Mouse (Mus musculus): ENCODE measurements around the gene Snd1. TPM values are rescaled to one million over a fixed set of nuclear protein-coding genes. Genes with fewer than 3 reads are reported as not detected.

The Snd1 gene
- total RNA-seq (2021), result 100 to 1,000 TPM; 126 TPM
- long read RNA-seq, transcript Snd1-201 (24 exons, 3,482 nt), result major isoform, 33 of 55 reads
- long read RNA-seq, partial matches to known transcripts, result 10 of 55 reads
- long read RNA-seq, other reads (novel, unspliced or antisense), result 12 of 55 reads

- no peak for DNase-seq (ENCODE audit: low spot score in 2 of 2)
These were observed at the start of gene Snd1 for GRCm38 (mm10) chr6:28474839-28475238. Snd1 (plus strand) TSS chr6:28475139.

DNA sequence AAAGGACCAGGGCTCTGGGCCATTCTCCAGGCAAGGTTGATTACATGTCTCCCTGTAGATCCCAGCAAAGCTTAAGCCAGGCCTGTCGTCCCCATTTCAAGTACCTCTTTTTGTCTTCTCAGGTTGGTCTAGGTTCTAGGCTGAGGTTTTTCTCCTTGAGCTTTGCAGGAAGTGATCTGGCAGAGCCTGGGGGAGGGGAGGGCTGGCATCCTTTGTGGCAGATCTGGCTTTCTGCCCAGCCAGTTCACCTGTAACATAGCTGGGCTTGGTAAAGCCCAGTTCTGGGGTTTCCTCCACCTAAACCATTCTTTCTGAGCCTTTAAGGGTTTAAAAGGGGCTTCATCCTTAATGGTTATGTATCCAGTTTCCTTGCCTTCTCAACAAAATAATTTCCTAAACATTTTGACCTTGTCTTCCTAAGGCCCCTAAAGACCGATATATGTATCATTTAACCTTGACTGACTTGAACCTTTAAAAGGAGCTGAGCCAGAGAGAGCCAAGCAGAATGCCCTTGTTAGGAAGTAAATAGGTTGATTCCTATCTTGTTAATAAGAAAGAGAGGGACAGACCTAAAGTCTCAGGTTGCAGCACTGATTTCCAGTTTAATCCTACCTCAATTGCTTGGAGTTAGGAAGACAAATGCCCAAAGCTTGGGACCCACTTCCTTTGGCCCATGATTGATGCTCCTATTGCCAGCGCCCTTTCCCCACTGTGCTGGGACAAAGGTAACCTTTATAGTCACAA, 47.7 kb upstream of the Snd1 start, which contains the start of gene Fscn3:
TSS of gene Fscn3 (plus strand) at position 694 of the 744 bp plus-strand sequence.
- DNase-seq (ENCODE audit: low spot score in 2 of 2), result no peak

DNA sequence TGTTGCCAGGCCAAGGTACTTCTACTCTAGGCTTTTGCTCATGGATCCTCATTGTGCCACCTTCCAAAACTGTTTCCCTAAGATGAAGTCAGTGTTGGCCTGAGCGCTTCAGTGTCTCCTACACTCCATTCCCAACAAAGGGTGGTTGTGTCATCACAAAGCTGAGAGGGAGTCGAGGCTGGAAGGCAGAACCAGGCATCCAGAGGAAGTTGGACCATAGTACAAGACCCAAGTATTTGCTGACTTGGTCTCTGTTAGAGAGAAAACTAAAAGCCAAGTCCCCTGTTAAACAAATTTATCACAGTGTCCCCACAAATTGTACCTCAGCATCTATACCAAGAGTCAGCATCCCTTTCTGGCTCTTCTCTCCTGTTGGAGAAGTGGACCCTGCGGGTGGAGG, 46.6 kb upstream of the Snd1 start, which contains the start of gene Gcc1:
TSS of gene Gcc1 (minus strand) at position 101 of the 400 bp plus-strand sequence.
- no peak for DNase-seq (ENCODE audit: low spot score in 2 of 2)

DNA sequence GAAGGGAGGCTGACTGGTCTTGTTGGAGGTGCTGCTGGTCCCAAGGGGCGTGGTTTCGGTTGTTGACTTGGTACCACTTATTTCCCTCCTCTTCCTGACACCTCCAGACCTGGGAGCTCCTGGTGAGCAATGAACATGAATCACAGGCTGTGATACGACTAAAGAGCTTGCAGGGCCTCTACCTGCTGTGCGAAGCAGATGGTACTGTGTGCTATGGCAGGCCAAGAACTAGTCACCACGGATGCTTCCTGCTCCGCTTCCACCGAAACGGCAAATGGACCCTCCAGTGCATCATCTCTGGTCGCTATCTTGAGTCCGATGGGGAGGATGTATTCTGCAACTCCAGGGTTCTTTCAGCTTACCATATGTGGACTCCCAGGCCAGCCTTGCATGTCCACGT, 45.1 kb upstream of the Snd1 start:
- DNase-seq (ENCODE audit: low spot score in 2 of 2), result no peak

- no peak for DNase-seq (ENCODE audit: low spot score in 2 of 2)
These were observed 44.0 kb upstream of the Snd1 start for GRCm38 (mm10) chr6:28430795-28431537.

- DNase-seq (ENCODE audit: low spot score in 2 of 2), result no peak
These were observed 43.4 kb upstream of the Snd1 start for GRCm38 (mm10) chr6:28431538-28431855.

DNA sequence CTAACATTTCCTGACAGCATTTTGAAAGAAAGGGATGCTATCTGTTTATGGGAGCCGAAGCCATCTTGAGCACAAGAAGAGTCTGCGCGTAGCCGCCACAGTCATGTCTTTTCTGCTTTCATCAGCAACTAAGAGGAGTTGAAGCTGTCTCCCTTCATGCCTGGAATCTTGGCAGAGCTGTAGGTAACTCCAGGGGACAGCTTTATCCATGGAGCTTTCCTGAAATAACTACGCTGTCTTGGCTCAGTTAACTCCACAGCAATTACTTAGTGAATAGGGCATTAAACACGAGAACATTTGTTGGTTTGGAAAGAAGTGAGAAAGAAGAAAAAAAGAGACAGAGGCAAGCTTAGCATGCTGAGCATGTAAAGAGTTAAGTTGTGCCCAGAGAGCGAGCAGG, 27.0 kb upstream of the Snd1 start:
- no peak for DNase-seq (ENCODE audit: low spot score in 2 of 2)

DNA sequence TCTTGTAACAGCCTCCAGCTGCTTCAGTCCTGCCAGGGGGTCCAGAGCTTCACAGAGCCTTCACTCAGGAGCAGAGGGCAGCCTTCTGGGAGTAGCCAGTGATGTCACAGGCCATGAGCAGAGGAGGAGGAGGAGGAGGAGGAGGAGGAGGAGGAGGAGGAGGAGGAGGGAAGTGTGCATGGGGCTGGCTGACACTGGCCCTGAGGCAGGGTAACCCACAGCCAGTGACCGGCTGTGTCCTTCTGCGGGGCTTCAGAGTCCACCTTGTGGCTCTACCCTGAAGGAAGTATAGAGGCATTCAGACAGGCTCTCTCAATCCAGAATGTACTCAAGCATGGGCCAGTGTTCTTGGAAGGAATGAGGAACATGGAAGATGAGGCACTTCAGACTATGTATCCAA, 25.7 kb upstream of the Snd1 start, which contains the start of gene Pax4:
TSS of gene Pax4 (minus strand) at position 101 of the 400 bp plus-strand sequence.
- no peak for DNase-seq (ENCODE audit: low spot score in 2 of 2)

GRCm38 (mm10) chr6:28450481-28450880, 24.5 kb upstream of the Snd1 start:
- no peak for DNase-seq (ENCODE audit: low spot score in 2 of 2)

DNA sequence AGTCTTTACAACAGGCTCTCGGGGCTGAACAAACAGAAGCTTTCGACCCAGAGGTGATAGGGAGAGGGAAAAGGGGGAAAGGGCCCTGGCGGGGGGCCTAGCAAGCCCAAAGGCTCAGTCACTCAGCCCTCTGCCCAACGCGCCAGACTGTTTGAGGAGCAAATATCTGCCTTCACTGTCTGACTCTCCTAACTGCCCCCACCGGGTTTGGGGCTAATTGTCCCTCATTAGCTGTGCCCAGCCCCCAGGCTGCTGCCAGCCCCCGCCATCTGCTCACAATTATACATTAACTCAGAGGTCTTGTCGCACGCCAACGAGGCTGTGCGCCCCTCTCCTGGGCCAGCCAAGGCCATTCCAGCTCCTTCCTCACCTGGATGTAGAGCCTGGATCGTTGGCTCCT, 24.0 kb upstream of the Snd1 start:
- DNase-seq (ENCODE audit: low spot score in 2 of 2), result no peak

DNA sequence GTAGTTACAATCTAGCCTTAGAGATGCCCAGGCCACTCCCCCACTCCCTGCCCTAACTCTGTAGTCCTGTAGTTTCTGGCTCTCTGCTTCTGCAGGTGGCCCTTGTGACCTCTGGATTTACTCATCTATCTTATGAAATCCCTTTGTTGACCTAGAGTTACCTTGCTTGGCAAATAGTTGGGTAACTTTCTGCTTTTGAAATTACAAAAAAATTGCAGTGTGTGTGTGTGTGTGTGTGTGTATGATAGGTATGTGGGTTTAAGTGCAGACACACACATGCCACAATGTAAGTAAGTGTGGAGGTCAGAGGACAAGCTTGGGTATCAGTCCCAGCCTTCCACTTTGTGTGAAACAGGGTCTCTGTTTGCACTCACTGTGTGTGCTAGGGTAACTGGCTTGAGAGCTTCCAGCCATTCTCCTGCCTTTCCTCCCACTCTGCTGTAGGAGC, 15.7 kb upstream of the Snd1 start:
- no peak for DNase-seq (ENCODE audit: low spot score in 2 of 2)

DNA sequence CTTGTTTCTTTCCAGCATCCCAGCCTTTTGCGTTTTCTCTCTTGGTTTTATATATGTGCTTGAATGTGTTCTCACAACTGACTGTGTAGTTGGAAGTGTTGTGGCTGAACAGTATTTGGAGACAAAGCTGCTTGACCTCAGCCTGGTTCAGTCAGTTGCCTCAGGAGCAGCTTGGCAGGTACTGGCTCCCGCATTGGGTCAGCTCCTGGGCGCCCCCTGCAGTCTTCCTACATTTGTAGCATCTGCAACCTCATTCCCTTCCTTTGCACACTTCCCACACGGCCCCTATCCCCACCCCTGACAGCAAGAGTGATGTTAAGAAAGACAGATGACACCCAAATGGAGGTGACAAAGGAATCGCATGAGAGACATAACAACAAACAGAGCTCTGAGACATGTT, 14.4 kb upstream of the Snd1 start:
- DNase-seq (ENCODE audit: low spot score in 2 of 2), result peak; percentile 67 to 76

- no peak for DNase-seq (ENCODE audit: low spot score in 2 of 2)
These were observed 10.3 kb upstream of the Snd1 start for GRCm38 (mm10) chr6:28464630-28465029.

DNA sequence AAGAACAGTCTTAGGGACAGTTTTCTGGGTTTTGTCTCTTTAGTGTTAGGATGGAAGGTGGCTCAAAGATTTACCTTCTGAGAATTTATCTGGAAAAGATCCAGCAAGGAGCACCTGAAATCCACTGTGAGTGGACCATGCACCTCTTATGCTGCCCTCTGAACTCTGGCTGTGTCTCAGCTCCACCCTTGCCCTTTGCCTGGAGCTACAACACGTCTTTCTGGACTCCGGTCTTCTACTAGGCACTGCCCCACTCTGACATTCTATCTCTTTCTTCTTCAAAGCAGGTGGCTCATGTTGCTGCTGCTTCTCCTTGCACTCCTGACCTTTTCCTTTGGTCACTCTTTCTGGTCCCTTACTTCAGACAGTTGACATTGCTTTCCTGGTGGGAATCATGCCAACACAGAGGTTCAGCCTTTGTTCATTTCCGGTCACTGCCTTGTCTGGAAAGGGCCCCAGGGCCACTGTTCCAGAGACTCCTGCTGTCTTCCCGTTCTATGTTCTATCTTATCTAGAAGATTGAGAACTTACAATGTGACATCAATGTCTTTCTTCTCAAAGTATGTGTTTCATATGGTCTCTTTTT, 4.8 kb upstream of the Snd1 start:
- no peak for DNase-seq (ENCODE audit: low spot score in 2 of 2)

- DNase-seq (ENCODE audit: low spot score in 2 of 2), result no peak
These were observed 4.3 kb upstream of the Snd1 start for GRCm38 (mm10) chr6:28470621-28471020.

- no peak for DNase-seq (ENCODE audit: low spot score in 2 of 2)
These were observed 3.5 kb upstream of the Snd1 start for GRCm38 (mm10) chr6:28471284-28472035.

- DNase-seq (ENCODE audit: low spot score in 2 of 2), result no peak
These were observed 728 bp upstream of the Snd1 start for GRCm38 (mm10) chr6:28474211-28474610.

- peak; percentile 95 to 97 for DNase-seq (ENCODE audit: low spot score in 2 of 2)
These were observed 5.2 kb downstream of the Snd1 start for GRCm38 (mm10) chr6:28479865-28480751.

- DNase-seq (ENCODE audit: low spot score in 2 of 2), result no peak
These were observed 6.0 kb downstream of the Snd1 start for GRCm38 (mm10) chr6:28480752-28481492.

Measured in layer of hippocampus, postnatal 10 days (tissue).